Mouse (Mus musculus): ENCODE data around the gene Cbx1. TPM values are rescaled to one million over a fixed set of nuclear protein-coding genes. Genes with fewer than 3 reads are reported as not detected.
"Not testable (repeated sequence)": the region's sequence is repeated elsewhere in the genome, so short reads cannot be mapped to it uniquely, and the experiment has no call there.

Gene Cbx1
- total RNA-seq, 2 experiments from 2014 or later = 70.5 to 94.4 TPM

DNA sequence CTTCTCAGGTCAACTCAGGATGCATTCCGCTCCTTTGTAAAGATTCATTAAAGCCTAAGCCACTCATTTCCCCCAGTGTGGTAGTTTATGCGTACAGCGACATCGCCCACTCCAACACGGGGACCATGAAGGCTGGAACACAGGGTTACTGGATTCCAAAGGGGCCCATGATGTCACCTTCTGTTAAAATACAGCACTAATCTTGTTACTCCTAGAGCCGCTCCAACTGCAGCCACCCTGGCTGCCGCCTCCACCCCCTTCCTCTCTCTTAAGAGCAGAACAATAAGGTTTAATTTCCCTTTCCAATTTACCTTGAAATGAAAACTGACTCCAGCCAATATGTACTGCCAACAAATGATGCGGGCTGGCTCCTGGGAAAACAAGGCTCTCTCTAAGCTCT is 13.9 kb upstream of the Cbx1 start:
- ATAC-seq (replicated peaks; ENCODE audit: poor library complexity) = no peak

DNA sequence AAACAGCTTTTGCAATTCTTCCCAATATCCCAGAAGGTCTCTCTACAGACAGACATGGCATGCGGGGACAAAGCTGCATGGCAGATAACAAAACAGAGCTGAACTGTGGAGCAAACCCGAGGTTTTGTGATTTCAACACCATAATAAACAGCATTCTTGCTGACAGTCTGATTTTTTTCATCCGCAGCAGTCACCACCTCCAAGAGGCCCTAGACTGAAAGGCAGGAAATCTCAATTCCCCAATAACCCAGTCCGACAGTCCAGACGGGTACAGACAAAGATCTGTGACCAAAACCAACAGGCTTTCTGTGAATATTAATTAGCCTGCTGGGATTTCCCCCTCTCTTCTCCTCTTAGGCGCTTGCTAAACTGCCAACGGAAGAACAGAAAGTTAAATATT is 13.3 kb upstream of the Cbx1 start:
- no peak for ATAC-seq (replicated peaks; ENCODE audit: poor library complexity)

DNA sequence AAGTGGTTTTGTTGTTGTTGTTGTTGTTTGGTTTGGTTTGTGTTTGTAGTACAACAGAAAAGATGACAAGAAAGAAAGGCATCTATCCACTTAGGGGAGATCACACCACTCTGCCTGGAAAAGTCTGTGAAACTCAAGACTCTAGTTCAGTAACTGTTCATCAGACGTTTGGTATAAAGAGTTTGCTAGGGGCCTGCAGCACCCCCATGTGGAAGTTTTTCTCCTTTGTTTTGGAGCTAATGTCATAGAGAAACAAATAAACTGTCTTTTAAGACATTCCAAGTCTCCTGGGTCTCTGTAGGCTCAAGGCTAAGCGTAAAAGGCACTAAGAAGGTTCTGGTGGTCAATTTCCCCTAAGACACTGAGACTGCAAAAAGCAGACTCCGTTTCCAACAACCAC is 12.9 kb upstream of the Cbx1 start:
- ATAC-seq (replicated peaks; ENCODE audit: poor library complexity) = no peak

DNA sequence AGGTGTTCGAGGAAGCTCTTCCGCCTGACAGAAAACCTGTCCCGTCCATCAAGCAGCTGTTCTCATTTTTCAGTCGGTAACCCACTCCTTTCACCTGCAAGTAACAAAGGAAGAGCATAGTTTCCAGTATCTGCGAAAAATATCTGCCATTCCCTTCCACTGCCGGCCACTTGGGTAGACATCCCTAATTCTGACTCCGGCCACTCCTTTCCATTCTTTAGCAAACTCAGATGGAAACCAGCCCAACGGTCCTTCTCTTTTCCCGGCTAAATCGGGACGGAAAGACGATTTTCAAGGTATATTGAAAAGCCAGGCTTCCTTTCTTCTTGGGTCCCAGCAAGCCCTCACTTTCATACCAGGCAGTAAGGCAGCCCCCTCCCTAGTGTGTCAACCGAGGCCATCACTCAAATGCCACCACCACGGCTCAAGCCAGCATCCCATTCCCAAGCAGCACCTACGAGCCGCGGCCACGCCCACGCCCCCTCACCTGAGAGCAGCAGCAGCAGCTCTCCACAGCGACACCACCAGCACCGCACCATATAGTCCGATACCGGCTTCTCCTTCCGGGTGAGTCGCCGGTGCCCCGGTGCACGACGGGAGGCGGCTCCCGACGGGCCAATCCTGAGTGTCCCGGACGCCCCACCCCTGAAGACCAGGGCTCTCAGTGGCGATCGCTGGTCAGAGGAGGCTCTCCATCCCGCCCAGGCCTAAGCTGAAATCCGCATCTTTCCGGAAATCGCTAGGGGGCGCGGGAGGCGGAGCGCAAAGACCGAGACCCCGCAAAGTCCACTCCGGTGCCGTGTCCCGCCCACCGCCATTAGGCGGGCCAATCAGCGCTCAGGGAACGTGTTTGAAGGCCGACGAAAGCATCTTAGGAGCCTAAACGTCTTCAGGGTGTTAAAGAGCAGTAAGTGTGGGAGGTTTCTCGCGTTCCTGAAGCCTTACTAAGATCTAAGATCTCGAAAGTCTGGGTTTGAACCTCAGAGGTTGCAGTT is 11.7 kb upstream of the Cbx1 start, which contains the start of gene Snx11:
Snx11 (minus strand) TSS at position 592 of the 995 bp plus-strand sequence.
- ATAC-seq (replicated peaks; ENCODE audit: poor library complexity) = peak; percentile 95

DNA sequence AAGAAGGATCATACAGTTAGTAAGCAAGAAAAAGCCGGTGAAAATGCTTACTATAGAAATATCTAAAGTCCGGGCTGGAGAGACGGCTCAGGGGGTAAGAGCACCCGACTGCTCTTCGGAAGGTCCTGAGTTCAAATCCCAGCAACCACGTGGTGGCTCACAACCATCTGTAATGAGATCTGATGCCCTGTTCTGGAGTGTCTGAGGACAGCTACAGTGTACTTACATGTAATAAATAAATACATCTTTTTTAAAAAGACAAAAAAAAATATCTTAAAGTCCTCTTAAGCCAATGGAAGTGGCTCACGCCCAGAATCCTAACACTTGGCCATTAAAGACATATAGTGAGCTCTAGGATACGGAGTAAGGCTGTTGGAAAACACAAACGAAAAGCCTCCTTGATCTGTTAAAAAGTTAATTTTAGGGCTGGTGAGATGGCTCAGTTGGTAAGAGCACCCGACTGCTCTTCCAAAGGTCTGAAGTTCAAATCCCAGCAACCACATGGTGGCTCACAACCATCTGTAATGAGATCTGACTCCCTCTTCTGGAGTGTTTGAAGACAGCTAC is 10.8 kb upstream of the Cbx1 start:
- not testable (repeated sequence) for ATAC-seq (replicated peaks; ENCODE audit: poor library complexity)

DNA sequence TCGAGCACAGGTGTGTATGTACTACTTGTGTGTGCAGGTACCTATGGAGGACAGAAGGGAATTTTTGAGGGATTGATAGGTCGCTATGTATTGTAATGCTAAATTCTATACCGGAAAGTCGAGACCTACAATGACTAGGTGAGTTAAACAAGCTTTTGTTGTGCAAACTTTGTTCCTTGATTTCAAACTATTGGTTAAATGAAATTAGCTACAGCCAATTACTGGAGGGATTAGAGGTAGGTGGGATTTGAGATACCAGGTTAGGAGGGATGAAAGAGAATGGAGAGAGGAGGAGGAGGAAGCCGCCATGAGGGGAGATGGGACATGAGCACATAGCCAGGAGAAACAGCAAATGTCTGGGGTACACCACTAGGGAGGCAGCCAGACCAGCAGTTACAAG is 8.6 kb upstream of the Cbx1 start:
- no peak for ATAC-seq (replicated peaks; ENCODE audit: poor library complexity)

DNA sequence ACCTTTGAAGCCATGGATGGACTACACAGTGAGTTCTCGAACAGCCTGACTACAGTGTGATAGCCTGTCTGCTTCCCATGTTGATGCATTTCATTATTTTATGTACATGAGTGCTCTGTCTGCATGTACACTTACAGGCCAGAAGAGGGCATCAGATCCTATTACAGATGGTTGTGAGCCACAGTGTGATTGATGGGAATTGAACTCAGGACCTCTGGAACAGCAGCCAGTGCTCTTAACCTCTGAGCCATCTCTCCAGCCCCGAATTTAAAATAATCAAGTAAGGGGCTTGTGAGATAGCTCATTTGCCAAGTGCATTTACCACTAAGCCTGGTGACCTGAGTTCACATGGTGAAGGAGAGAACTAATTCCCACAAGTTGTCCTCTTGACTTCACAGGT is 7.5 kb upstream of the Cbx1 start:
- ATAC-seq (replicated peaks; ENCODE audit: poor library complexity) = no peak

DNA sequence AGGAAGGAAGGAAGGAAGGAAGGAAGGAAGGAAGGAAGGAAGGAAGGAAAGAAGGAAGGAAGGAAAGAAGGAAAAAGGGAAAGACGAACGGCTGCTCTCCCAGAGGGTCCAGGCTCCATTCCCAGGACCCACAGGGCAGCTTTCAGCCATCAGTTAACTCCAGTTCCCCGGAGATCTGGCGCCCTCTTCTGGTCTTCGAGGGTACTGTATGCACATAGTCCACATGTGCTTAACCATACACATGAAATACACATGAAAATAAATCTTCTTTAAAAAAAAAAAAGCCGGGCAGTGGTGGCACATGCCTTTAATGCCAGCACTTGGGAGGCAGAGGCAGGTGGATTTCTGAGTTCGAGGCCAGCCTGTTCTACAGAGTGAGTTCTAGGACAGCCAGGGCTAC is 4.1 kb upstream of the Cbx1 start:
- ATAC-seq (replicated peaks; ENCODE audit: poor library complexity) = peak; percentile 65

DNA sequence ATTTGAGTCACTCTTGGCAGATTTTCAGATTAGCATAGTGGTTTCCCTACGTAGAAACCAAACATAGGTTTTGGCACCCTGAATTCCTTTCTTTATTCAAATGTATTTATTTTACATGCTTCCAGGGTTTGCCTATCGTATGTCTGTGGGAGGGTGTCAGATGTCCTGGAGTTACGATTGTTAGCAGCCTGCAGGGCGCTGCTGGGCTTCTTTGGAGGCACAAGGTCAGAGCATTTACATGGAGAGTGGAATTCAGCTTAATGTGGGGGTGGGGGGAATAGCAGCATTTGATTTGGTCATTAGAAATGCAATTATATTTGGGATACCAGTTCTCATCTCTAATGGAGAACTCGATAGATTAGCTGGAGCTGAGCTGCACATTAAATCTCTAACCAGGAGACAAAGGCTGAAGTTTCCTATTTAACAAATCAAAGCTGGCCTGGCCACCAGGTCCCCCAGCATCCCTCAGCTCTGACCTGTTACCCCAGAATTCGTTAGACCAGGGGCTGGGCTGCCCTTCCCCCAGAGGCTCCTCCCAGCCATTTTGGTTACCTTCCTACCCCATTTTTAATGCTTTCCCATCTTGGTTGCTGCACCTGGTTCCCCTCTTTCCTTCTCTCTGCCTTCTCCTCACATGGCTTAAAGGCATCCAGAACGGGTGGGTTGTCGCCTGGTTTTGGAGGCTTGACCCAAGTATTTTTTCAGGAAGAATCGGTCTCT is 2.0 kb upstream of the Cbx1 start:
- ATAC-seq (replicated peaks; ENCODE audit: poor library complexity) = no peak

DNA sequence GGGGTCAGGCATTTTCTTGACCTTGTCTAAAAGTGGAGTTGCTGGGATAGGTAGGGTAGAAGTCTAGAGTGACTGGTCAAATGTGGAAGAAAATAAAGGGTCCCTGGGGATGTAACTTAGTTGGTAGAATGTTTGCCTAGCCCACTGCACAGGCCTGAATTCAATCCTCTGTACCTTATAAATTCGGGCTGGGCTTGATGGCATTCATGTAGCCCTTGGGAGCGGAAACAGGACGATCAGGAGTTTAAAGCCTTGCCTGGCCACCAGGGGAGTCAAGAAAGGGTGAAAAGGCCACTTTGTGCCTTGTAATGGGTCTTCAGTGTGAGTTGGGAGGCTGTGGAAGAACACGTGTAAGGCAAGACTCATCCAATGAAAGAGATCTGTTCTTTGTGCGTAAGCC is 1.1 kb downstream of the Cbx1 start:
- ATAC-seq (replicated peaks; ENCODE audit: poor library complexity) = peak; percentile 44; the same call in 1 of the 2 replicates

DNA sequence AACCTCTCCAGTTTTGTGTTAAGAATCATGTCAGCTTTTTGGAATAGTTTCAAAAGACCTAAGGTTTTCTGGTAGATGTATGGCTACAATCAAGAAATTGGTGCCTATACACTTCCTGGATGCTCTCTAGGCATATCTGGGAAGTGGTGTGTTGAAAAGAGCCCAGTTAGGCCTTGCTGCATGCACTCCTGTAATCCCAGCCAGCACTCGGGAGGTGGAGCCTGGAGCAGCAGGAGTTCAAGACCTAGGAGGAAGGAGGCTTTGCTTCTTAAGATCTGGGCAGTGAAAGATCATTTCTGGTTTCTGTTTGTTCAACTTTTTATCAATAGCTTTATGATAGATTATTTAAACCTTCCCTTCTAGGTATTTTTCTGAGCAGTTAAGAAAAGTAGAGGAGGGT is 1.8 kb downstream of the Cbx1 start:
- no peak for ATAC-seq (replicated peaks; ENCODE audit: poor library complexity)

DNA sequence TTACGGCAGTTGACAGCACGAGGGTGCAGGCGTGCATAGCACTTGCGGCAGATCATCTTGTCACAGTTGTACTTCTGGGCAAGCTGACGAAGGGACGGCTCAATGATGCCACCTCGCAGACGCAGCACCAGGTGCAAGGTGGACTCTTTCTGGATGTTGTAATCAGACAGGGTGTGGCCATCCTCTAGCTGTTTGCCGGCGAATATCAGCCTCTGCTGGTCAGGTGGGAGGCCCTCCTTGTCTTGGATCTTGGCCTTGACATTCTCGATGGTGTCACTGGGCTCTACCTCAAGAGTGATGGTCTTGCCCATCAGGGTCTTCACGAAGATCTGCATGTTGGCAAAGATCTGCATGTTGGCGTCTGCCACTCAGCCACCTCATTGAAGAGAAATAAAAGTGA is 6.6 kb downstream of the Cbx1 start:
- no peak for ATAC-seq (replicated peaks; ENCODE audit: poor library complexity)

DNA sequence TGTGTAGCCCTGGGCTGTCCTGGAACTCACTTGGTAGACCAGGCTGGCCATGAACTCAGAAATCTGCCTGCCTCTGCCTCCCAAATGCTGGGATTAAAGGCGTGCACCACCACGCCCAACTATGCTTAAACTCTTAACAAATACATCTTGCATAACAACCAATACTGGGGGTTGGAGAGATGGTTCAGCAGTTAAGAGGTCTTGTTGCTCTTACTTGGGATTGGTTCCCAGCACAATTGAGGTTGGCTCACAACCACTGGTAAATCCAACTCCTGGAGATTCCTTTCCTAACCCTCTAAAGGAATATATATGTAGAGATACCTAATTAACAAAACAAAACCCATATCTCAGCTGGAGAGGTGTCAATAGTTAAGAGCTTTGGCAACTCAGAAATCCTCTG is 7.2 kb downstream of the Cbx1 start:
- ATAC-seq (replicated peaks; ENCODE audit: poor library complexity) = no peak

DNA sequence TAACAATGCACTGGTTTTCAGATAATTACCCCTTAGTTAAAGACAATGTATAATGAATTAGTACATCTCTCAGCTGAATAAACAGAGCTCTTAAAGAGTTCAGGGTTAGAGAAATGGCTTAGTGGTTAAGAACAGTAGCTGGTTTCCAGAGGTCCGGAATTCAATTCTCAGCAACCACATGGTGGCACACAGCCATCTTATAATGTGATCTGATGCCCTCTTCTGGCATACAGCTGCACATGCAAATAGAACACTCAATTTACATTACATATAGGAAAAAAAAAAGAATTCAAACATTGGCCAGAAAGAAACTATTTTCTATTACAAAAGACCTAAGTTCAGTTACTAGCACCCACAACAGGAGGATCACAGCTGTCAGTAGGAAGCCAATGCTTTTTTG is 7.7 kb downstream of the Cbx1 start:
- ATAC-seq (replicated peaks; ENCODE audit: poor library complexity) = peak; percentile 57

DNA sequence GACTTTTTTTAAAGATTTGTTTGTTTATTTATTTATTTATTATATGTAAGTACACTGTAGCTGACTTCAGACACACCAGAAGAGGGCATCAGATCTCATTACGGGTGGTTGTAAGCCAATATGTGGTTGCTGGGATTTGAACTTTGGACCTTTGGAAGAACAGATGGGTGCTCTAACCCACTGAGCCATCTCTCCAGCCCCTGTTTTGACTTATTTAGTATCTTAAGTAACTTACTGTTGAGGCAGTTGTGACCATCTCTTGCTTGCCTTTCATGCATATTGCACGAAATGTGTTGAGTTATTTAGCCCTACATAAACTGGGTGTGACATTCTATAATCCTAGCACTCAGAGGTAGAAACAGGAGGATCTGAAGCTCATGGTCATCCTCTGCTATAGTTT is 10.6 kb downstream of the Cbx1 start:
- no peak for ATAC-seq (replicated peaks; ENCODE audit: poor library complexity)

DNA sequence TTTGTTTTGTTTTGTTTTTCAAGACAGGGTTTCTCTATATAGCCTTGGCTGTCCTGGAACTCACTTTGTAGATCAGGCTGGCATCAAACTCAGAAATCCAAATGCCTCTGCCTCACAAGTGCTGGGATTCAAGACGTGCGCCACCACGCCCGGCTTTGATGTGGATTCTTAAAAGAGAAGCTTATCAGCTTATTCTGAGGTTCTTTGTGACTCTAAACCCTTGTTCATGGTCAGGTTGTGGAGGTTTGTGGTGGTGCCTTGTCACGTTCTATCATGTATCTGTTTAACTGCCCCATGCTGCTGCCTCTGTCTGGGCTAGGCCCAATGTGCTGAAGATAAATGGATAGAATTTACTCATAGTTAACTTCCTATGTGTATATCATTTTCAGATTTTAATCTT is 16.7 kb downstream of the Cbx1 start:
- no peak for ATAC-seq (replicated peaks; ENCODE audit: poor library complexity)

DNA sequence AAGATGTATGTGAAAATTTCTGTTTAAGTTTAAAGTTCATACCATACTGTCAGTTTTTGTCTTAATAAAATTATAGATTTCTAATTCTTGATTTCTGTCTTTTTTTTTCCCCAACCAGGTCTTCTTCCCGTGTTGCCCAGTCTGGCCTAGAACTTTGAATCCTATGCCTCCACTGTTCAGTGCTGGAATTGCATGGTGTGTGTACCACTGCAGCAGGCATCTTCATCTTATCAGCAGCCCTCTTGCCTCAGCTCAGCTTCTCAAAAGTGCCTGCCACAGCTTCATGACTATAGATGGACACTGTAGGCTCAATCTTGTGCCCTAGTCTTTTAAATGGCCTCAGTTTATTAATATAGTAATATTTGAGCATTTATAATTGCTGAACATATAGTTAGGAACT is 19.1 kb downstream of the Cbx1 start:
- peak; percentile 85 for ATAC-seq (replicated peaks; ENCODE audit: poor library complexity)

DNA sequence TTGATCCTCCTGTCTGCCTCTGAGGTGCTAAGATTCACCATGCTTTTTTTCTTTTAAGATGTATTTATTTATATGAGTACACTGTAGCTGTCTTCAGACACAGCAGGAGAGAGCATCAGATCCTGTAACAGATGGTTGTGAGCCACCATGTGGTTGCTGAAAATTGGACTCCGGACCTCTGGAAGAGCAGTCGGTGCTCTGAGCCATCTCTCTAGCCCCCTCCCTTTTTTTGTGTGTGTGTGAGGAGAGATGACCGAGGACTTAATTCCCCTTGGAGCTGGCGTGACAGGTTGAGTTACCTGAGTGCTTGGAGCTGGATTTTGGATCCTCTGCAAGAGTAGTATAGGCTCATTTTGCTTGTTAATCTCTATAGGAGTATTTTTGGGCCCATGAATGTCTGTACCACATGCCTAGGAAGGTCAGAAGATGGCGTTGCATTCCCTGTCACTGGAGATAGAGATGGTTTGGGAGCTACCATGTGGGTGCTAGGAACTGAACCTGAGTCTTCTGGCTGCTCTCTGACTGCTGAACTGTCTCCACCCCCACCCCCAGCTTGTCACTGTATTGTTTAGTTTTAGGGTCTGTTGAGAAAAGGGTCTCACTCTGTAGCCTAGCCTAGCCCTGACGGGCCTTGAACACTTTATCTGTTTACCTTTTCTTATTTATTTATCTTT is 20.8 kb downstream of the Cbx1 start:
- no peak for ATAC-seq (replicated peaks; ENCODE audit: poor library complexity)

DNA sequence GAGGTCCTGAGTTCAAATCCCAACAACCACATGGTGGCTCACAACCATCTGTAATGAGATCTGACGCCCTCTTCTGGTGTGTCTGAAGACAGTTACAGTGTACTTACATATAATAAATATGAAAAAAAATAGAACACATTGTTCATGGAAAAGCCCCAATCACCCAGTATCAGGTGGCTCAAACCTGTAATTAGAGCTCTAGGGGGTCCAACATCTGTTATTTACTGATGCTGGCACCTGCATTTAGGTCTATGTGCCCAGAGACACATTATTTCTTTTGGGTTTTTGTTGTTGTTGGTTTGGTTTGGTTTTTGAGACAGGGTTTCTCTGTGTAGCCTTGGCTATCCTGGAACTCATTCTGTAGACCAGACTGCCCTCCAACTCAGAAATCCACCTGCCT is 22.3 kb downstream of the Cbx1 start:
- not testable (repeated sequence) for ATAC-seq (replicated peaks; ENCODE audit: poor library complexity)

DNA sequence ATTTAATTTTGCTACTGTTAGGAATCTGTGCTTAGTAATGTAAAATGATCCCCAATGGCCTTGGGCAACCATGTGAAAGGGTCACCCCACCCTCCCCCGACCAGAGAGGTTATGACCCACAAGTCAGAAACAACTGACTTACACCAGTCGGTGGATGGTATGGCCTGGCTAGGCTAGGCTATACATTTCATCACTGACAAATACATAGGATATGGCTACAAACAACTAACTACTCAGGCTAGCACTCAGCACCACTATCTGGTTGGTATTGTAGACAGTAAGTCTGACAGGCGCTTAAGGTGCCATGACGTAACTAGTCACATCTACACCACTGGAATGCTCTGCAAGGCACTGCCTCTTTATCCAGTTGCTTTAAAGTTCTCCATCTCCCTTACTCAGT is 24.5 kb downstream of the Cbx1 start:
- no peak for ATAC-seq (replicated peaks; ENCODE audit: poor library complexity)

DNA sequence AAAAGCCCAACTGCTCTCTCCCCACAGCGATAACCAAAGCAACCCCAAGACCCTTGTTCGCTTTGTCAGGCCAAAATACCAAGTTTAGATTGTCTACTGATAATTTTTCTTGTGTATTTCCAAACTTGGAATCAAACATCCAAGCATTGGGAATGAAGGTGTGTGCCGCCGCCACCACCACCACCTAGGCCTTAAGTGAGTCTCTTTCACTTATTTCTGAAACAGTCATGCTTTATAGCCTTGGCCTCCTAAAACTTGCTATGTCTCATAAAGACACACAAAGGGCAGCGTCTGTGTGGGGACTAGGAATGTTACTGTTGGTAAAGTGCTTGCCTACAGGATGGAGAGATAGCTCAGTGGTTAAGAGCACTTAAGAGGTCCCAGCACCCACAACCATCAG is 25.0 kb downstream of the Cbx1 start:
- no peak for ATAC-seq (replicated peaks; ENCODE audit: poor library complexity)

All from megakaryocyte progenitor cell, adult 5-6 weeks (primary cell).